Mouse (Mus musculus): Measurements from ENCODE around the gene Nobox.

Gene Nobox

DNA sequence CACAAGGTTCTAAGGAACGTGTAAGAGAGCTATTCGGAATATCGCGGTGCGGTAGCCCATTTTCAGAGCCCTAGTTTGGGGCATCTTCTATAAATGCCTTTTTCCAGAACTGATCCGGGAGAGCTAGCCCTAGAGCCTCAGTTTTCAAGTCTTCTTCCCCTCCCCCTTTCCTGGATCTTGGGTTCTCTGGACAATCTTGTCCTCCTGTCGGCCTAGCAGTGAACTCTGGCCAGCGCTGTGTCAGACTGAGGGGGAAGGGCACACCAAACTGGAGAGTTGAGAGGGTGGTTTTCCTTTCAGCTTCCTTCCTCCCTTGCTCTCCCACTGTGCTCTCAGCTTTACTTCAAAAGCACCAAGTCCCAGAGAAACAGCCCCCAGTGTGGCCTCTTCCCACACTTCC, 43.0 kb downstream of the Nobox start:
- Histone ChIP-seq H3K36me3 (ENCODE audit: insufficient read depth, low read length) (no peaks in the 10 kb centered on the region), H3K9me3 (ENCODE audit: low read length) (no peaks in the 10 kb centered on the region), H3K27me3 (ENCODE audit: insufficient read depth, low read length) (peaks cover 52% of the 10 kb centered on the region), H3K4me3 (replicated peaks; ENCODE audit: low read length) (peak overlapping the region; percentile 78), H3K4me1 (replicated peaks; ENCODE audit: low read depth, low read length) (peaks cover 16% of the 10 kb centered on the region)
- TF ChIP-seq CTCF (conservative IDR thresholded peaks at IDR 0.05; ENCODE audit: low read length) (no peak), POU5F1 (IDR thresholded peaks at IDR 0.05; ENCODE audit: borderline replicate concordance, low read length) (no peak), NANOG (IDR thresholded peaks at IDR 0.05; ENCODE audit: borderline replicate concordance, low read length) (no peak)

DNA sequence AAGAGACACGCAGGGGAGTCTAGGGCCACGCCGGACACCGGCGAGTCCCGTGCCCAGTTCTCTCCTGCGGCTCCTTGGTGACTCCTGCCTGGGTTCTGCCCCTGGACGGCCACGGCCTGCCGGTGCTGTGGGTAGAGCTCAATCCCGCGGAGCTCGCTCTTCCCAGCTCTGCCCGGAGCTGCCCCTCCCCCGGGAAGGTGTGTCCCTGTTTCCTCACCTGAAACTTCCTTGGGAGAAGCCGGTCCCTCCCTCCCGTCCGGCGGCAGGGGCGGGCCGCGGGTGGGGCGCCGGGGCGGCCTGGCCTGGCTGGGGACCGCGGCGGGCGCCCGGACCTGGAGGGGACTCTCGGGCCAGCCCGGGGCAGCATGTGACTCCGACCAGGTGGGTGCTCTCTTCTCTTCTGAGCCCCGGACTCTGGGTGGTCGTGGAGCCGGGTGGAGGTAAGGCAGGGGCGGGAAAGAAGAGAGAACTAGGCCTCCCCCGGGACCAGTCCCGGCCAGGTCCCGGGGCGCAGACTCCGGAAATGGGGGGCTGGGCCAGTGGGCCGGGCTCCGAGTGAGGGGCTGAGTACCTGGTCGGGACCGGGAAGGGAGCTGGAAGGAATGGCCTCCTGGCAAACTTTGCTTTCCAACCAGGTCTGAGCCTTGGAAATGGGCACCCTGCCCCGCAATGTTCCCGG, 43.9 kb downstream of the Nobox start, which contains the start of gene Arhgef5:
Gene Arhgef5 (plus strand): TSS at position 220 of the 679 bp plus-strand sequence.
- Histone ChIP-seq H3K36me3 (ENCODE audit: insufficient read depth, low read length) (no peaks in the 10 kb centered on the region), H3K4me1 (replicated peaks; ENCODE audit: low read depth, low read length) (peaks cover 16% of the 10 kb centered on the region), H3K4me3 (replicated peaks; ENCODE audit: low read length) (peak within 1 kb of the TSS; percentile 78), H3K9me3 (ENCODE audit: low read length) (no peaks in the 10 kb centered on the region), H3K27me3 (ENCODE audit: insufficient read depth, low read length) (peaks cover 52% of the 10 kb centered on the region)
- TF ChIP-seq CTCF (conservative IDR thresholded peaks at IDR 0.05; ENCODE audit: low read length) (no peak), NANOG (IDR thresholded peaks at IDR 0.05; ENCODE audit: borderline replicate concordance, low read length) (no peak), POU5F1 (IDR thresholded peaks at IDR 0.05; ENCODE audit: borderline replicate concordance, low read length) (no peak)

DNA sequence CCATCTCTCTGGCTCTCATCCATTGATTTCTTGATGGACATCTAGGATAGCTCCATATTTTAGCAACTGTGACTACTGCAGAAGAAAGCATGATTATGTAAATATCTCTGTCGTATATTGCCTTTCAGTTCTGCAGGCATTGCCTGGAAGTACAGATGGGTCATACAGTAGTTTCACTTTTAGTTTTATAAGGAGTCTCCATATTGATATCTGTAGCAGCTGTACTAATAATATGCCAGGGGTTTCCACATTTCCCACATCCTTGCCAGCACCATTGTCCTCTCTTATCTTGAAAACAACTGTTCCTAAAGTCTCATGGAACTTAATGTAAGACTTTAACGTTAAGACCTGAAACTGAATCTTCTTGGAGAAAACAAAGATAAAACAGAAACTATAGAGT, 48.6 kb downstream of the Nobox start:
- H3K4me1 ChIP-seq (replicated peaks; ENCODE audit: low read depth, low read length) = peaks cover 3% of the 10 kb centered on the region; the same call in 1 of the 2 replicates
- no peak overlapping the region for H3K4me3 ChIP-seq (replicated peaks; ENCODE audit: low read length)
- TF ChIP-seq NANOG (IDR thresholded peaks at IDR 0.05; ENCODE audit: borderline replicate concordance, low read length) (no peak), POU5F1 (IDR thresholded peaks at IDR 0.05; ENCODE audit: borderline replicate concordance, low read length) (no peak), CTCF (conservative IDR thresholded peaks at IDR 0.05; ENCODE audit: low read length) (no peak)
- H3K27me3 ChIP-seq (ENCODE audit: insufficient read depth, low read length) = peaks cover 32% of the 10 kb centered on the region
- no peaks in the 10 kb centered on the region for H3K36me3 ChIP-seq (ENCODE audit: insufficient read depth, low read length)
- H3K9me3 ChIP-seq (ENCODE audit: low read length) = no peaks in the 10 kb centered on the region

DNA sequence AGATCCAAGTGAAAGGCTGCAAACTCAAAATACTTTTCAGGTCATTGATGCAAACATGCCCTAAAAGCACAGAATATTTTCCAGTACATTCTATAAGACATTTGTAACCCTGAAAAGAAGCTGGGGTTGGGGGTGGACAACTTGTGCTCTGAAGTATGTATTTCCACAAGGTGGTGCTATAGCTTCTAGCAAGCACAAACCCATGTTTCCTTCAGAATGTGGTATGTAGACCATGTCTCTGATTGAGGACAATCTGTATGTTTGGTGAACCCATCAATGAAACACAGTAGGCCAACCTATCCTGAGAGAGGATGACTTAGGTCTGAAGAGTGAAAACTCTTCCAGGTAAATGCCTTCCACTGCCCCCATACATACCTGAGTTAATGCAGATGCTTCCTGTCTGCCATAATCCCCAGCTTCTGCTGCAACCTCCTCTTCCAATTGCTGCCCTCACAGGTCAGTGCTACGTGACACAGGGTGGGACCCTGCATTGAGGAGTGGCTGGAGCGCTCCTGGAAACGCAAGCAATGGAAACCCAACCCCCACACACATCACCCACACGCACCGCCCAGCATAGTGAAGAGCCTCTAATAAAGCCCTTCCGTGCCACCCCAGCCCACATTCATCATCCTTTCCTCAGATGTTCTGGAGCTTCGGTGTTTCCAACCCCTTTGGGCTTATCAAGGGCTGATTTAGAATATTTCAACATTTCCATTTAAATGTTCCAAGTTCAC, 55.0 kb downstream of the Nobox start:
- Histone ChIP-seq H3K36me3 (ENCODE audit: insufficient read depth, low read length) (no peaks in the 10 kb centered on the region), H3K9me3 (ENCODE audit: low read length) (no peaks in the 10 kb centered on the region), H3K4me1 (replicated peaks; ENCODE audit: low read depth, low read length) (no peaks in the 10 kb centered on the region), H3K4me3 (replicated peaks; ENCODE audit: low read length) (no peak overlapping the region), H3K27me3 (ENCODE audit: insufficient read depth, low read length) (no peaks in the 10 kb centered on the region; the same call in 1 of the 2 replicates)
- no peak for TF ChIP-seq POU5F1 (IDR thresholded peaks at IDR 0.05; ENCODE audit: borderline replicate concordance, low read length)
- no peak for TF ChIP-seq NANOG (IDR thresholded peaks at IDR 0.05; ENCODE audit: borderline replicate concordance, low read length)
- peak; percentile 19; the same call in 1 of the 2 replicates for TF ChIP-seq CTCF (conservative IDR thresholded peaks at IDR 0.05; ENCODE audit: low read length)

Data from E14TG2a.4 (cell line).